Mouse (Mus musculus): ENCODE measurements at regions not wholly inside any gene's neighbourhood (a gene's known extent, or its start where the extent isn't known, plus 50 kb on each side); places are given as distances from the start of the nearest gene placed in this dataset.
A peak's percentile ranks its signal among the peaks of the same experiment; 100 is the strongest.

DNA sequence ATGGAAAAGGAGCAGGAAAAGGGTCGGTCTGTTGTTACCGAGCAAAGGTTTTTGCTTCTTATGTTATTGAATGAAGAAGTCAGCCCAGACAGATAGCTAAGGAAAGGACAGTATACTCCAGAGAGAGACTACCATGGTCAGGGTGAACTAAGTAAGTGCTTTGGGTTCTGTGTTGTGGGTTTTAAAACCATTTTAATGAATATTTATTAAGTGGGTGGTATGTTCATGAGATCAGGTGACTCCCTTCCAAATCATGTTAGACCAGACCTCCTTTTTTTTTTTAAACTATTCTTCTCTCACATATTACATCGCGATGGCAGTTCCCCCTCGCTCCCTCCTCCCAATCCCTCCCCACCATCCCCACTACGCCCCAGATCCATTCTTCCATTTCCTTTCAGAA is 67.3 kb upstream of the Bach2 start:
- no peak overlapping the region for H3K27ac ChIP-seq (ENCODE audit: insufficient read depth, low read length)
- no peaks in the 10 kb centered on the region for H3K9me3 ChIP-seq (replicated peaks; ENCODE audit: control insufficient read depth, insufficient read depth, low read length, poor library complexity, severe bottlenecking)
- H3K4me1 ChIP-seq (ENCODE audit: control insufficient read depth, insufficient read depth, low read length), result peaks cover 4% of the 10 kb centered on the region
- H3K4me3 ChIP-seq (ENCODE audit: low read depth, low read length), result no peak overlapping the region
- H3K9ac ChIP-seq (ENCODE audit: low read depth, poor library complexity, severe bottlenecking), result no peak overlapping the region
- TF ChIP-seq POLR2A (IDR thresholded peaks at IDR 0.05; ENCODE audit: insufficient read depth, low read length) (no peak), EP300 (IDR thresholded peaks at IDR 0.05; ENCODE audit: insufficient read depth, low read depth, low read length) (no peak), CTCF (IDR thresholded peaks at IDR 0.05; ENCODE audit: low read depth, low read length) (no peak)
- no peaks in the 10 kb centered on the region for H3K36me3 ChIP-seq (ENCODE audit: control insufficient read depth, insufficient read depth, low read length, poor library complexity, severe bottlenecking)
- no peaks in the 10 kb centered on the region for H3K27me3 ChIP-seq (ENCODE audit: control insufficient read depth, insufficient read depth, low read length, poor library complexity, severe bottlenecking)

GRCm38 (mm10) chr4:32172992-32173391 is 65.6 kb upstream of the Bach2 start:
- peaks cover 4% of the 10 kb centered on the region for H3K4me1 ChIP-seq (ENCODE audit: control insufficient read depth, insufficient read depth, low read length)
- no peak overlapping the region for H3K4me3 ChIP-seq (ENCODE audit: low read depth, low read length)
- TF ChIP-seq POLR2A (IDR thresholded peaks at IDR 0.05; ENCODE audit: insufficient read depth, low read length), result no peak
- TF ChIP-seq CTCF (IDR thresholded peaks at IDR 0.05; ENCODE audit: low read depth, low read length), result no peak
- TF ChIP-seq EP300 (IDR thresholded peaks at IDR 0.05; ENCODE audit: insufficient read depth, low read depth, low read length), result no peak
- no peaks in the 10 kb centered on the region for H3K9me3 ChIP-seq (replicated peaks; ENCODE audit: control insufficient read depth, insufficient read depth, low read length, poor library complexity, severe bottlenecking)
- H3K9ac ChIP-seq (ENCODE audit: low read depth, poor library complexity, severe bottlenecking), result no peak overlapping the region
- no peaks in the 10 kb centered on the region for H3K36me3 ChIP-seq (ENCODE audit: control insufficient read depth, insufficient read depth, low read length, poor library complexity, severe bottlenecking)
- no peak overlapping the region for H3K27ac ChIP-seq (ENCODE audit: insufficient read depth, low read length)
- no peaks in the 10 kb centered on the region for H3K27me3 ChIP-seq (ENCODE audit: control insufficient read depth, insufficient read depth, low read length, poor library complexity, severe bottlenecking)

DNA sequence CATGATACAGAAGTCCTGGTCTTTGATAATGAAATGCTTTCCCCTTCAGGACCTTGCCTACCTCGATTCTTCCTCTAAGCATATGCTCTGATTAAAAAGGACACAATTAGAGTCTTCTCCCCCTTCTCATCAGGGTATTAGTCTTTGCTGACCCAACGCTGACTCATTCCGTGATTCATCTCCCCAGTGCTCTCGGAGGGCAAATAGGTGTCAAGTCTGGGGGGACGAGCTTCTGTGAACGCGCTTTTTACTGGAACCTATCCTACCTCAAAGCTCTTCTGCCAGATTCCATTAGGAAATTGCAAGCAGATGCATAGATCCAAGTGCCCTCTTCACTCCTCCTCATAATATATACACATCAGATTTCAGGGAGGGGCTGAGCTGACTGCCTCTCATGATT is 63.8 kb upstream of the Bach2 start:
- TF ChIP-seq EP300 (IDR thresholded peaks at IDR 0.05; ENCODE audit: insufficient read depth, low read depth, low read length) (no peak), CTCF (IDR thresholded peaks at IDR 0.05; ENCODE audit: low read depth, low read length) (no peak)
- Histone ChIP-seq H3K27ac (ENCODE audit: insufficient read depth, low read length) (no peak overlapping the region), H3K4me3 (ENCODE audit: low read depth, low read length) (no peak overlapping the region), H3K4me1 (ENCODE audit: control insufficient read depth, insufficient read depth, low read length) (peaks cover 4% of the 10 kb centered on the region), H3K9me3 (replicated peaks; ENCODE audit: control insufficient read depth, insufficient read depth, low read length, poor library complexity, severe bottlenecking) (no peaks in the 10 kb centered on the region), H3K9ac (ENCODE audit: low read depth, poor library complexity, severe bottlenecking) (no peak overlapping the region), H3K36me3 (ENCODE audit: control insufficient read depth, insufficient read depth, low read length, poor library complexity, severe bottlenecking) (no peaks in the 10 kb centered on the region), H3K27me3 (ENCODE audit: control insufficient read depth, insufficient read depth, low read length, poor library complexity, severe bottlenecking) (no peaks in the 10 kb centered on the region)

- no peaks in the 10 kb centered on the region for H3K9me3 ChIP-seq (replicated peaks; ENCODE audit: control insufficient read depth, insufficient read depth, low read length, poor library complexity, severe bottlenecking)
- H3K4me1 ChIP-seq (ENCODE audit: control insufficient read depth, insufficient read depth, low read length), result peaks cover 2% of the 10 kb centered on the region
- H3K27me3 ChIP-seq (ENCODE audit: control insufficient read depth, insufficient read depth, low read length, poor library complexity, severe bottlenecking), result no peaks in the 10 kb centered on the region
- H3K9ac ChIP-seq (ENCODE audit: low read depth, poor library complexity, severe bottlenecking), result no peak overlapping the region
- TF ChIP-seq EP300 (IDR thresholded peaks at IDR 0.05; ENCODE audit: insufficient read depth, low read depth, low read length) (no peak), POLR2A (IDR thresholded peaks at IDR 0.05; ENCODE audit: insufficient read depth, low read length) (no peak), CTCF (IDR thresholded peaks at IDR 0.05; ENCODE audit: low read depth, low read length) (no peak)
- no peaks in the 10 kb centered on the region for H3K36me3 ChIP-seq (ENCODE audit: control insufficient read depth, insufficient read depth, low read length, poor library complexity, severe bottlenecking)
- no peak overlapping the region for H3K27ac ChIP-seq (ENCODE audit: insufficient read depth, low read length)
- H3K4me3 ChIP-seq (ENCODE audit: low read depth, low read length), result no peak overlapping the region
These were observed 63.4 kb upstream of the Bach2 start for GRCm38 (mm10) chr4:32175231-32175630.

GRCm38 (mm10) chr4:32175853-32176448 is 62.7 kb upstream of the Bach2 start:
- Histone ChIP-seq H3K9ac (ENCODE audit: low read depth, poor library complexity, severe bottlenecking) (no peak overlapping the region), H3K9me3 (replicated peaks; ENCODE audit: control insufficient read depth, insufficient read depth, low read length, poor library complexity, severe bottlenecking) (no peaks in the 10 kb centered on the region), H3K27me3 (ENCODE audit: control insufficient read depth, insufficient read depth, low read length, poor library complexity, severe bottlenecking) (no peaks in the 10 kb centered on the region), H3K4me3 (ENCODE audit: low read depth, low read length) (no peak overlapping the region), H3K36me3 (ENCODE audit: control insufficient read depth, insufficient read depth, low read length, poor library complexity, severe bottlenecking) (no peaks in the 10 kb centered on the region), H3K4me1 (ENCODE audit: control insufficient read depth, insufficient read depth, low read length) (no peaks in the 10 kb centered on the region), H3K27ac (ENCODE audit: insufficient read depth, low read length) (no peak overlapping the region)
- no peak for TF ChIP-seq POLR2A (IDR thresholded peaks at IDR 0.05; ENCODE audit: insufficient read depth, low read length)
- TF ChIP-seq EP300 (IDR thresholded peaks at IDR 0.05; ENCODE audit: insufficient read depth, low read depth, low read length), result no peak
- TF ChIP-seq CTCF (IDR thresholded peaks at IDR 0.05; ENCODE audit: low read depth, low read length), result no peak

- Histone ChIP-seq H3K36me3 (ENCODE audit: control insufficient read depth, insufficient read depth, low read length, poor library complexity, severe bottlenecking) (no peaks in the 10 kb centered on the region), H3K9me3 (replicated peaks; ENCODE audit: control insufficient read depth, insufficient read depth, low read length, poor library complexity, severe bottlenecking) (no peaks in the 10 kb centered on the region), H3K4me3 (ENCODE audit: low read depth, low read length) (no peak overlapping the region), H3K9ac (ENCODE audit: low read depth, poor library complexity, severe bottlenecking) (no peak overlapping the region), H3K27ac (ENCODE audit: insufficient read depth, low read length) (peak overlapping the region; percentile 36; the same call in 1 of the 2 replicates), H3K4me1 (ENCODE audit: control insufficient read depth, insufficient read depth, low read length) (no peaks in the 10 kb centered on the region), H3K27me3 (ENCODE audit: control insufficient read depth, insufficient read depth, low read length, poor library complexity, severe bottlenecking) (no peaks in the 10 kb centered on the region)
- TF ChIP-seq POLR2A (IDR thresholded peaks at IDR 0.05; ENCODE audit: insufficient read depth, low read length) (no peak), CTCF (IDR thresholded peaks at IDR 0.05; ENCODE audit: low read depth, low read length) (no peak), EP300 (IDR thresholded peaks at IDR 0.05; ENCODE audit: insufficient read depth, low read depth, low read length) (no peak)
These were observed 62.0 kb upstream of the Bach2 start for GRCm38 (mm10) chr4:32176449-32177135.

Measured in ES-Bruce4 (cell line).